23 mouse cellular contexts compared by ENCODE assay signal in genomic region chr11:116421102-116421501, GRCm38 (mm10). TPM values are rescaled to one million over a fixed set of nuclear protein-coding genes. Genes with fewer than 3 reads are reported as not detected.
A peak's percentile ranks its signal among the peaks of the same experiment; 100 is the strongest.
DNase-seq lines count a peak whose midpoint lies in the region; ATAC-seq and TF ChIP-seq lines count a peak whose summit lies in the region.
"Had no signal": no experiment of that assay in that cellular context is flagged by ENCODE, and none has a peak within 500 bp of the region (broad histone marks: within the 10 kb centered on the region; RNA-seq: fewer than 3 reads in every experiment).

No protein-coding gene starts in this region.

- H3K4me3 ChIP-seq in forebrain, embryonic 11.5 days (ENCODE audit: low read depth, low read length), result no peak overlapping the region
- no peak overlapping the region for H3K4me3 ChIP-seq in forebrain, embryonic 16.5 days (replicated peaks; ENCODE audit: low read length)
- no peak overlapping the region for H3K4me3 ChIP-seq in stomach, postnatal 0 days (ENCODE audit: low read depth, low read length)
- no peak overlapping the region for H3K4me3 ChIP-seq in intestine, postnatal 0 days (ENCODE audit: low read depth, low read length)
- H3K4me3 ChIP-seq: embryonic facial prominence, embryonic 10.5 days; embryonic facial prominence, embryonic 12.5 days; forebrain, embryonic 12.5 days had no signal

- TF ChIP-seq CTCF in stomach, postnatal 0 days (IDR thresholded peaks at IDR 0.05; ENCODE audit: low read depth), result no peak
- TF ChIP-seq CTCF in intestine, postnatal 0 days (IDR thresholded peaks at IDR 0.05; ENCODE audit: low read depth), result no peak

- DNase-seq in forebrain, embryonic 11.5 days (ENCODE audit: low spot score), result peak; percentile 42
- peak; percentile 28 for DNase-seq in testis, postnatal 10 days (ENCODE audit: low spot score)
- DNase-seq in testis, postnatal 14 days (ENCODE audit: low spot score), result no peak
- no peak for DNase-seq in stomach, postnatal 0 days (ENCODE audit: low spot score)
- DNase-seq: adrenal gland, adult 8-10 months; adrenal gland, postnatal 14 days; adrenal gland, postnatal 36 days; B cell, adult 2 months; cerebellum, adult 11-12 months; cerebellum, adult 2 months; cerebellum, adult 9-10 months; cerebellum, postnatal 10 days; cerebellum, postnatal 25 days; forebrain, postnatal 0 days had no signal

- H3K27me3 ChIP-seq in forebrain, embryonic 11.5 days (ENCODE audit: control insufficient read depth, insufficient read depth, low read length), result no peaks in the 10 kb centered on the region
- H3K27me3 ChIP-seq in forebrain, embryonic 16.5 days (replicated peaks; ENCODE audit: control insufficient read depth, insufficient read depth, low read length), result no peaks in the 10 kb centered on the region
- no peaks in the 10 kb centered on the region for H3K27me3 ChIP-seq in stomach, postnatal 0 days (ENCODE audit: control insufficient read depth, insufficient read depth, low read length)
- H3K27me3 ChIP-seq in intestine, postnatal 0 days (replicated peaks; ENCODE audit: control insufficient read depth, insufficient read depth, low read length), result no peaks in the 10 kb centered on the region
- H3K27me3 ChIP-seq: embryonic facial prominence, embryonic 12.5 days; Patski had no signal

- H3K9ac ChIP-seq in forebrain, embryonic 11.5 days (ENCODE audit: low read length), result no peak overlapping the region
- H3K9ac ChIP-seq in forebrain, embryonic 16.5 days (replicated peaks; ENCODE audit: low read depth, low read length), result no peak overlapping the region
- H3K9ac ChIP-seq in stomach, postnatal 0 days (ENCODE audit: low read length), result no peak overlapping the region
- H3K9ac ChIP-seq in intestine, postnatal 0 days (ENCODE audit: low read depth, low read length), result no peak overlapping the region
- H3K9ac ChIP-seq: embryonic facial prominence, embryonic 12.5 days; forebrain, embryonic 12.5 days; forebrain, postnatal 0 days had no signal

- WGBS in forebrain, embryonic 11.5 days, result 76% methylated on average over 6 of the region's 6 CpGs
- 85% methylated on average over 6 of the region's 6 CpGs for WGBS in forebrain, embryonic 16.5 days
- WGBS in stomach, postnatal 0 days, result 57% methylated on average over 6 of the region's 6 CpGs
- WGBS in intestine, postnatal 0 days, result 55% methylated on average over 6 of the region's 6 CpGs

- no peak for ATAC-seq in forebrain, embryonic 11.5 days (replicated peaks; ENCODE audit: low FRiP score)
- no peak for ATAC-seq in forebrain, embryonic 16.5 days
- ATAC-seq in stomach, postnatal 0 days (ENCODE audit: low FRiP score, low TSS enrichment), result peak; percentile 47; the same call in 1 of the 2 replicates
- ATAC-seq in intestine, postnatal 0 days, result no peak
- ATAC-seq: activated CD4-positive, CD25-positive, alpha-beta regulatory T cell, adult 4 months; CD4-positive, CD25-positive, alpha-beta regulatory T cell, adult 4 months; forebrain, embryonic 14.5 days; forebrain, postnatal 0 days; Patski had no signal

- H3K9me3 ChIP-seq in forebrain, embryonic 11.5 days (ENCODE audit: control insufficient read depth, low read length), result no peaks in the 10 kb centered on the region
- no peaks in the 10 kb centered on the region for H3K9me3 ChIP-seq in forebrain, embryonic 16.5 days (ENCODE audit: control insufficient read depth, low read length)
- no peaks in the 10 kb centered on the region for H3K9me3 ChIP-seq in stomach, postnatal 0 days (ENCODE audit: control insufficient read depth, low read length)
- no peaks in the 10 kb centered on the region for H3K9me3 ChIP-seq in intestine, postnatal 0 days (ENCODE audit: control insufficient read depth)
- H3K9me3 ChIP-seq: embryonic facial prominence, embryonic 10.5 days; embryonic facial prominence, embryonic 12.5 days; forebrain, embryonic 12.5 days had no signal

- no peaks in the 10 kb centered on the region; the same call in 1 of the 2 replicates for H3K4me1 ChIP-seq in forebrain, embryonic 11.5 days (replicated peaks; ENCODE audit: control insufficient read depth, insufficient read depth, low read length)
- no peaks in the 10 kb centered on the region for H3K4me1 ChIP-seq in forebrain, embryonic 16.5 days (replicated peaks; ENCODE audit: control insufficient read depth, insufficient read depth, low read length)
- H3K4me1 ChIP-seq in stomach, postnatal 0 days (replicated peaks; ENCODE audit: control insufficient read depth, insufficient read depth), result no peaks in the 10 kb centered on the region
- H3K4me1 ChIP-seq in intestine, postnatal 0 days (replicated peaks; ENCODE audit: control insufficient read depth, insufficient read depth, low read length), result peaks cover 5% of the 10 kb centered on the region; the same call in 1 of the 2 replicates

- H3K27ac ChIP-seq in forebrain, embryonic 11.5 days (ENCODE audit: low read depth, low read length), result no peak overlapping the region
- H3K27ac ChIP-seq in forebrain, embryonic 16.5 days (ENCODE audit: low read length), result no peak overlapping the region
- H3K27ac ChIP-seq in stomach, postnatal 0 days (replicated peaks), result no peak overlapping the region
- H3K27ac ChIP-seq in intestine, postnatal 0 days (ENCODE audit: low read depth, low read length), result no peak overlapping the region
- H3K27ac ChIP-seq: embryonic facial prominence, embryonic 10.5 days; embryonic facial prominence, embryonic 12.5 days; forebrain, embryonic 12.5 days had no signal

- no peak for TF ChIP-seq EP300 in stomach, postnatal 0 days (optimal IDR thresholded peaks at IDR 0.05)

- no peak overlapping the region for H3K4me2 ChIP-seq in forebrain, embryonic 11.5 days (ENCODE audit: low read depth, low read length, severe bottlenecking)
- H3K4me2 ChIP-seq in forebrain, embryonic 16.5 days (ENCODE audit: low read length), result no peak overlapping the region
- no peak overlapping the region for H3K4me2 ChIP-seq in stomach, postnatal 0 days (replicated peaks; ENCODE audit: low read depth)
- H3K4me2 ChIP-seq in intestine, postnatal 0 days (replicated peaks; ENCODE audit: low read depth), result no peak overlapping the region
- H3K4me2 ChIP-seq: embryonic facial prominence, embryonic 12.5 days; forebrain, embryonic 12.5 days had no signal

- H3K36me3 ChIP-seq in forebrain, embryonic 11.5 days (ENCODE audit: control insufficient read depth, insufficient read depth, low read length), result no peaks in the 10 kb centered on the region
- no peaks in the 10 kb centered on the region for H3K36me3 ChIP-seq in forebrain, embryonic 16.5 days (ENCODE audit: control insufficient read depth, insufficient read depth)
- no peaks in the 10 kb centered on the region for H3K36me3 ChIP-seq in stomach, postnatal 0 days (ENCODE audit: control insufficient read depth, insufficient read depth, low read length)
- H3K36me3 ChIP-seq in intestine, postnatal 0 days (ENCODE audit: control insufficient read depth, insufficient read depth), result no peaks in the 10 kb centered on the region
- H3K36me3 ChIP-seq: embryonic facial prominence, embryonic 10.5 days; embryonic facial prominence, embryonic 12.5 days; forebrain, embryonic 12.5 days had no signal

RNA-seq across cellular contexts. Expression of gene Rnf157, which starts 8.3 kb away (rescaled TPM):
- polyA plus RNA-seq in forebrain, embryonic 11.5 days (2014; fragmentation: Nextera tagmentation; extraction: Ambion mirVana), result 25.0 and 26.1 TPM in 2 replicates
- 37.4 and 40.7 TPM in 2 replicates for polyA plus RNA-seq in forebrain, embryonic 16.5 days (2015; fragmentation: Nextera tagmentation; extraction: Ambion mirVana)
- 2.8 and 3.0 TPM in 2 replicates for polyA plus RNA-seq in stomach, postnatal 0 days (2015; fragmentation: Nextera tagmentation; extraction: Ambion mirVana)
- polyA plus RNA-seq in intestine, postnatal 0 days (2015; fragmentation: Nextera tagmentation; extraction: Ambion mirVana), result 4.9 and 6.6 TPM in 2 replicates

RNA-seq across cellular contexts. Expression of gene Ubald2, which starts 12.8 kb away (rescaled TPM):
- 80.2 and 83.7 TPM in 2 replicates for polyA plus RNA-seq in forebrain, embryonic 11.5 days (2014; fragmentation: Nextera tagmentation; extraction: Ambion mirVana)
- 45.1 and 53.4 TPM in 2 replicates for polyA plus RNA-seq in forebrain, embryonic 16.5 days (2015; fragmentation: Nextera tagmentation; extraction: Ambion mirVana)
- polyA plus RNA-seq in stomach, postnatal 0 days (2015; fragmentation: Nextera tagmentation; extraction: Ambion mirVana), result 35.4 and 35.7 TPM in 2 replicates
- polyA plus RNA-seq in intestine, postnatal 0 days (2015; fragmentation: Nextera tagmentation; extraction: Ambion mirVana), result 60.2 and 60.6 TPM in 2 replicates

RNA-seq across cellular contexts. Expression of gene Qrich2, which starts 44.9 kb away (rescaled TPM):
- not detected in 2 replicates for polyA plus RNA-seq in forebrain, embryonic 11.5 days (2014; fragmentation: Nextera tagmentation; extraction: Ambion mirVana)
- 0.09 TPM in 1 of 2 replicates, not detected in the other for polyA plus RNA-seq in forebrain, embryonic 16.5 days (2015; fragmentation: Nextera tagmentation; extraction: Ambion mirVana)
- polyA plus RNA-seq in stomach, postnatal 0 days (2015; fragmentation: Nextera tagmentation; extraction: Ambion mirVana), result 0.08 and 0.16 TPM in 2 replicates
- 0.14 TPM in 1 of 2 replicates, not detected in the other for polyA plus RNA-seq in intestine, postnatal 0 days (2015; fragmentation: Nextera tagmentation; extraction: Ambion mirVana)
- polyA plus RNA-seq: activated CD4-positive, CD25-positive, alpha-beta regulatory T cell, adult 4 months; CD4-positive, CD25-positive, alpha-beta regulatory T cell, adult 4 months; forebrain, embryonic 12.5 days; forebrain, embryonic 14.5 days; forebrain, postnatal 0 days had no signal

Comparison
In these comparisons a context has a peak if more than half of its experiments do, and no peak if none do; other contexts are left out.
1. DNase-seq: peak in forebrain, embryonic 11.5 days (single experiment) and testis, postnatal 10 days (single experiment); none in testis, postnatal 14 days (single experiment) and stomach, postnatal 0 days (single experiment).